Mouse (Mus musculus) thymus, postnatal 36 days (tissue): ENCODE measurements at regions not wholly inside any gene's neighbourhood (a gene's known extent, or its start where the extent isn't known, plus 50 kb on each side); places are given as distances from the start of the nearest gene placed in this dataset.

Experiments used
- DNase-seq, 2 experiments: peaks; one replicate each; pipeline ENCODE4 v3.0.0; 2022; ENCODE audit warnings: mixed read lengths in 2 of 2

GRCm38 (mm10) chr4:9002380-9002779 lies 763.5 kb upstream of the Car8 start:
- DNase-seq = no peak

GRCm38 (mm10) chr4:8998606-8999005 lies 759.8 kb upstream of the Car8 start:
- DNase-seq = no peak

- no peak for DNase-seq
Measured at GRCm38 (mm10) chr4:8992171-8992570, 753.3 kb upstream of the Car8 start.

GRCm38 (mm10) chr4:8990551-8990950 lies 751.7 kb upstream of the Car8 start:
- no peak for DNase-seq

GRCm38 (mm10) chr4:8989614-8990013 lies 750.8 kb upstream of the Car8 start:
- no peak for DNase-seq

- no peak for DNase-seq
Measured at GRCm38 (mm10) chr4:8989110-8989509, 750.3 kb upstream of the Car8 start.

- no peak for DNase-seq
Measured at GRCm38 (mm10) chr4:8988345-8988733, 749.5 kb upstream of the Car8 start.

- no peak for DNase-seq
Measured at GRCm38 (mm10) chr4:8987544-8988344, 748.9 kb upstream of the Car8 start.

- DNase-seq = no peak
Measured at GRCm38 (mm10) chr4:8986394-8987091, 747.7 kb upstream of the Car8 start.

GRCm38 (mm10) chr4:8984059-8984606 lies 745.3 kb upstream of the Car8 start:
- no peak for DNase-seq

GRCm38 (mm10) chr4:8978949-8979348 lies 740.1 kb upstream of the Car8 start:
- DNase-seq = no peak

GRCm38 (mm10) chr4:8969951-8970455 lies 731.2 kb upstream of the Car8 start:
- DNase-seq = no peak

GRCm38 (mm10) chr4:8968741-8969140 lies 729.9 kb upstream of the Car8 start:
- DNase-seq = no peak

GRCm38 (mm10) chr4:8967986-8968385 lies 729.1 kb upstream of the Car8 start:
- no peak for DNase-seq

- DNase-seq = no peak
Measured at GRCm38 (mm10) chr4:8965563-8965962, 726.7 kb upstream of the Car8 start.

GRCm38 (mm10) chr4:8962959-8963572 lies 724.2 kb upstream of the Car8 start:
- no peak for DNase-seq

- no peak for DNase-seq
Measured at GRCm38 (mm10) chr4:8961851-8962250, 723.0 kb upstream of the Car8 start.

- no peak for DNase-seq
Measured at GRCm38 (mm10) chr4:8957771-8958170, 718.9 kb upstream of the Car8 start.

- DNase-seq = no peak
Measured at GRCm38 (mm10) chr4:8957023-8957343, 718.1 kb upstream of the Car8 start.

GRCm38 (mm10) chr4:8956312-8957022 lies 717.6 kb upstream of the Car8 start:
- DNase-seq = no peak

GRCm38 (mm10) chr4:8955306-8955705 lies 716.5 kb upstream of the Car8 start:
- DNase-seq = no peak

GRCm38 (mm10) chr4:8954356-8954914 lies 715.6 kb upstream of the Car8 start:
- DNase-seq = no peak

GRCm38 (mm10) chr4:8953181-8953580 lies 714.3 kb upstream of the Car8 start:
- DNase-seq = no peak
